Mouse (Mus musculus) embryonic facial prominence, embryonic 11.5 days (tissue): ENCODE measurements around the gene Ppp6r3. TPM values are rescaled to one million over a fixed set of nuclear protein-coding genes. Genes with fewer than 3 reads are reported as not detected.

Experiments used
- ATAC-seq: fragments of 200-750 bp; cut with Nextera tagmentation; replicated peaks from 2 replicates; pipeline ENCODE4 v1.8.0; 2017; ENCODE audit warnings: low read depth; ENCODE audit not compliant: insufficient number of reproducible peaks, low FRiP score, low TSS enrichment
- DNase-seq: peaks from one replicate; pipeline ENCODE4 v3.0.0-alpha.2; 2015; ENCODE audit warnings: low spot score
- H3K27ac ChIP-seq: fragments of 300-500 bp; sonication (generic); replicated peaks from 2 replicates; pipeline ENCODE4 v1.5.1; 2014; ENCODE audit warnings: mild to moderate bottlenecking, low read depth, low read length, control low read depth
- H3K27me3 ChIP-seq: fragments of 300-500 bp; sonication (generic); 2 replicates; pipeline ENCODE4 v1.6.1; 2014; ENCODE audit warnings: mild to moderate bottlenecking, low read length, moderate library complexity, mixed read lengths; ENCODE audit not compliant: control insufficient read depth, insufficient read depth
- H3K36me3 ChIP-seq: fragments of 300-500 bp; sonication (generic); replicated peaks from 2 replicates; pipeline ENCODE4 v1.6.1; 2014; ENCODE audit warnings: low read depth, mild to moderate bottlenecking, low read length, moderate library complexity, mixed read lengths; ENCODE audit not compliant: control insufficient read depth, insufficient read depth
- H3K4me1 ChIP-seq: fragments of 300-500 bp; sonication (generic); 2 replicates; pipeline ENCODE4 v1.6.1; 2014; ENCODE audit warnings: low read length, mixed read lengths; ENCODE audit not compliant: control insufficient read depth, insufficient read depth
- H3K4me2 ChIP-seq: fragments of 300-500 bp; sonication (generic); 2 replicates; pipeline ENCODE4 v1.6.1; 2014; ENCODE audit warnings: low read depth, mild to moderate bottlenecking, control low read depth, low read length, moderate library complexity
- H3K4me3 ChIP-seq: fragments of 300-500 bp; sonication (generic); 2 replicates; pipeline ENCODE4 v1.5.1; 2014; ENCODE audit warnings: low read depth, low read length, control low read depth
- H3K9ac ChIP-seq: fragments of 300-500 bp; sonication (generic); replicated peaks from 2 replicates; pipeline ENCODE4 v1.6.1; 2014; ENCODE audit warnings: mild to moderate bottlenecking, control low read depth, low read length
- H3K9me3 ChIP-seq: fragments of 300-500 bp; sonication (generic); replicated peaks from 2 replicates; pipeline ENCODE4 v1.6.1; 2016; ENCODE audit warnings: mild to moderate bottlenecking, low read length, inconsistent platforms, mixed read lengths; ENCODE audit not compliant: control insufficient read depth
- WGBS: fragments of 180-500 bp; shearing (Covaris S2); extraction: QIAGEN DNeasy Blood & Tissue Kit; methylation state at CpG from one replicate; pipeline ENCODE4 v1.1.7; 2014; 5-methylcytosine and 5-hydroxymethylcytosine counted together
- polyA plus RNA-seq: library from polyadenylated mRNA; unstranded; fragments of >200 nt; fragmentation: Nextera tagmentation; extraction: Ambion mirVana; gene quantifications from 2 replicates; pipeline ENCODE4 v1.2.1, GENCODE M21; 2014

Ppp6r3 gene
- polyA plus RNA-seq, 1 experiment from 2014 or later = 83.2 TPM

DNA sequence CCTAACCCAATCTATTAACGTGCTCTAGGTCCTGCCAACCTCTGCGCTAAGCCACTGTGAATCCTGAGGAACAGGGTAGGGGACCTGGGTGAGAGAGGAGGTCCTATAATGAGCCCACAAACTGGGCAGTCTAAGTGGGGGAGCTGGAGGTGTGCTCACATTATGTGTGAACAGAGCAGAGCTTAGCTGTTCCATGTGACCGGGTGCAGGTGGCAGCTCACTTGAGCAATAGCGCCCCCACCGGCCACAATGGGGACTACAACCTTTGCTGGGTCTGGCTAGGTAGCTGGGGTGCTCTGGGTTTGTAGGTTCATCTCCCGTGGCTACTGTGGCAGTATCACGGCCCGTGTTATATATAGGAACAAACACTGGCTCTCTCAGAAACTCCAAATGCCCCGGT lies 138.7 kb downstream of the Ppp6r3 start:
- 59% methylated on average over 9 of the region's 9 CpGs for WGBS

DNA sequence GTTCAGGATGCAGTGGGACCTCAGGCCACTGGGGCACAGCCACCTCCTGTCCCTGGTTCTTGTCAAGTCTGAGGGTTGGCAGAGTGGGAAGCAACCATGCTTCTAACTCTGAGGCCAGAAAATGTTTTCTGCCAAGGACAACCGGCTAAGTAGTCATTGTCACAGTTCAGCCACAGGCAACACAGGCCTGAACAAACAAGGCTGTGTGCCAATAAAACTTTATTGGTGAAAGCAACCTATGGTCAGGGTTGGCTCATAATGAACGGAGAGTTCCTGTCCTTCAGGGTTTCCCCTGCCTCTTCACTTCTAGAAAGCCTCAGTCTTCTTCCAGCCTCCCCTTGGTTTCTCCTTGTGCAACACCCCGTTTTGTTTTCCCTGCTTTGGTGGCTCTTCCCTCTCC lies 139.7 kb downstream of the Ppp6r3 start:
- Histone ChIP-seq H3K36me3 (no peaks in the 10 kb centered on the region), H3K4me1 (no peaks in the 10 kb centered on the region; the same call in 1 of the 2 replicates), H3K9me3 (no peaks in the 10 kb centered on the region), H3K9ac (no peak overlapping the region), H3K27me3 (no peaks in the 10 kb centered on the region), H3K4me2 (no peak overlapping the region), H3K27ac (no peak overlapping the region), H3K4me3 (no peak overlapping the region)
- 80% methylated on average over 3 of the region's 3 CpGs for WGBS
- DNase-seq = no peak
- no peak for ATAC-seq

More for the DNA sequence above, 138.7 kb downstream of the Ppp6r3 start:
- Histone ChIP-seq H3K9me3 (no peaks in the 10 kb centered on the region), H3K36me3 (no peaks in the 10 kb centered on the region), H3K4me1 (no peaks in the 10 kb centered on the region; the same call in 1 of the 2 replicates), H3K4me2 (no peak overlapping the region), H3K4me3 (no peak overlapping the region), H3K27ac (no peak overlapping the region), H3K27me3 (no peaks in the 10 kb centered on the region), H3K9ac (no peak overlapping the region)
- DNase-seq (no peak), ATAC-seq (no peak)

DNA sequence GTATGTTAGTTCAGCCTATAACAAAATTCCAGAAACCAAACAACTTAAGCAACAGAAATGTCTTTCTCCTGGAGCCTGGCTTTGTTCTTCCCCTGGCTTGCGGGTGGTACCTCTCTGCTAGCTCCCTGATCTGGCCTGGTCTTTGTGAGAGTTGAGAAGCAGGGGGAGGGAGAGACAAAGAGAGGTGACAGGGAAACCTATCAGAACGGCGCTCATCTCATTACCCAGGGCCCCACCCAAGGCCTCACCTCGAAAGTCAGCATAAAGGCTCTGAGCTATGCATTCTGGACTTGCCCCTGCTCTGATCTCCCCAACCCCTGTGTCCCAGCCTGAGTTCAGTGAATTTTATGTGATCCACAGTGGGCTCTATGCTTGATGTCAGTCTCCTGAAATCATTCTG lies 140.9 kb downstream of the Ppp6r3 start:
- H3K4me1 ChIP-seq = no peaks in the 10 kb centered on the region; the same call in 1 of the 2 replicates
- H3K4me3 ChIP-seq = no peak overlapping the region
- DNase-seq (no peak), ATAC-seq (no peak)
- no peak overlapping the region for H3K4me2 ChIP-seq
- no peak overlapping the region for H3K9ac ChIP-seq
- H3K9me3 ChIP-seq = no peaks in the 10 kb centered on the region
- no peaks in the 10 kb centered on the region for H3K36me3 ChIP-seq
- H3K27ac ChIP-seq = no peak overlapping the region
- H3K27me3 ChIP-seq = no peaks in the 10 kb centered on the region
- 36% methylated on average over 4 of the region's 4 CpGs for WGBS

DNA sequence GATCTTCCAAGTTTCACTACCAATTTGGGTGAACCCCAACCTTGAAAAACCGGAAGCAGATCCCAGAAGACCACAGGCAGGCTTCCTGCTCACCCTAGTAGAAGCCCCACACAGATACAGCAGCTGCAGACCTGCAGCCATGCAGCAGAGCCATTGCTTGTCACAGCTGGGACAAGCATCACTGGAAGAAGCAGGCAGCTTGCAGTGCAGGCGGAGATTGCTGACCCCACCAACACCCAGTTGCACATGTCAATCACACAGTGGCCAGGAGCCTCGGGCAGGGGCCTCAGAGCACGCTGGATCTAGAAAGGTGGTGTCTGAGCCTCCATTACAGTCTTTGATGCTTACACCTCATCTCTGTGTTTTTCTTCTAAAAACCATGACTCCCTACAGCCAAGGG lies 141.4 kb downstream of the Ppp6r3 start:
- Histone ChIP-seq H3K9ac (no peak overlapping the region; the same call in 1 of the 2 replicates), H3K4me3 (no peak overlapping the region), H3K36me3 (no peaks in the 10 kb centered on the region), H3K4me1 (no peaks in the 10 kb centered on the region; the same call in 1 of the 2 replicates), H3K27ac (no peak overlapping the region), H3K4me2 (no peak overlapping the region), H3K27me3 (no peaks in the 10 kb centered on the region), H3K9me3 (no peaks in the 10 kb centered on the region)
- WGBS = 39% methylated on average over 4 of the region's 4 CpGs
- DNase-seq (no peak), ATAC-seq (no peak)

DNA sequence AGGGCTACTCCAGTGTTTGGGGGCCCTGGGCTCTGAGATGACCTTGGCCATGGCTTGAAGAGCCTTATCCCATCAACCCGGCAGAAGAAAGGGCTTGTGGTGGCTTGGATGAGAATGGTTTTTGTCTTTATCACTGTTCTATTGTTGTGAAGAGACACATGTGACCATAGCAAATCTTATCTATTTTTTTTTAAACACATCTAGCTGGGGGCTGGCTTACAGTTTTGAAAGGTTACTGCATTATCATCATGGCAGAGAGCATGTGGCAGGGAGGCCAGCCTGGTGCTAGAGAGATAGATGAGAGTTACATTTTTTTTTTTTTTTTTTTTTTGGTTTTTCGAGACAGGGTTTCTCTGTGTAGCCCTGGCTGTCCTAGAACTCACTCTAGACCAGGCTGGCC lies 143.6 kb downstream of the Ppp6r3 start:
- DNase-seq (no peak), ATAC-seq (no peak)
- H3K4me2 ChIP-seq = no peak overlapping the region
- 93% methylated on average over 1 of the region's 2 CpGs for WGBS
- no peaks in the 10 kb centered on the region for H3K36me3 ChIP-seq
- H3K9me3 ChIP-seq = no peaks in the 10 kb centered on the region
- H3K4me3 ChIP-seq = no peak overlapping the region
- no peak overlapping the region for H3K27ac ChIP-seq
- no peak overlapping the region for H3K9ac ChIP-seq
- H3K27me3 ChIP-seq = no peaks in the 10 kb centered on the region
- H3K4me1 ChIP-seq = no peaks in the 10 kb centered on the region; the same call in 1 of the 2 replicates

DNA sequence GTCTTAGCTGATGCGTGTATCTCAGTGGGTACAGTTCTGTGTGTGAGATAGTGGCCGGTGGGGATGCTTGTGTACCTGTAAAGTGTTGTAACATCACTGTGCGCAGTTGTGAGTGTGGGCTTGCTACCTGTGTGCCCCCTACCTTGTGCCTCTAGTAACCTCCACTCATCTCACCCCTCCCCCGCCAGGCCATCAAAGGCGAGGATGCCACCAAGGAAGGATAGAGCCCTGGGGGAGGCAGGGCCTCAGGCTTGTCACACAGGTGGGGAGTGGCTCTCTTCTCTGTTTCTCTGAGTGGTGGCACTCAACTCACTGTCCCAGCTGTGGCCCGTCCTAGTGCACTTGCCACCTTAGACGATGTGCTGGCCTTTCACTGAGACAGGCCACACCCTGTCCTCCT lies 144.5 kb downstream of the Ppp6r3 start:
- Histone ChIP-seq H3K4me1 (no peaks in the 10 kb centered on the region; the same call in 1 of the 2 replicates), H3K4me2 (no peak overlapping the region), H3K9ac (no peak overlapping the region), H3K27ac (no peak overlapping the region), H3K9me3 (no peaks in the 10 kb centered on the region), H3K27me3 (no peaks in the 10 kb centered on the region), H3K36me3 (no peaks in the 10 kb centered on the region), H3K4me3 (no peak overlapping the region)
- 76% methylated on average over 7 of the region's 7 CpGs for WGBS
- DNase-seq (no peak), ATAC-seq (no peak)

DNA sequence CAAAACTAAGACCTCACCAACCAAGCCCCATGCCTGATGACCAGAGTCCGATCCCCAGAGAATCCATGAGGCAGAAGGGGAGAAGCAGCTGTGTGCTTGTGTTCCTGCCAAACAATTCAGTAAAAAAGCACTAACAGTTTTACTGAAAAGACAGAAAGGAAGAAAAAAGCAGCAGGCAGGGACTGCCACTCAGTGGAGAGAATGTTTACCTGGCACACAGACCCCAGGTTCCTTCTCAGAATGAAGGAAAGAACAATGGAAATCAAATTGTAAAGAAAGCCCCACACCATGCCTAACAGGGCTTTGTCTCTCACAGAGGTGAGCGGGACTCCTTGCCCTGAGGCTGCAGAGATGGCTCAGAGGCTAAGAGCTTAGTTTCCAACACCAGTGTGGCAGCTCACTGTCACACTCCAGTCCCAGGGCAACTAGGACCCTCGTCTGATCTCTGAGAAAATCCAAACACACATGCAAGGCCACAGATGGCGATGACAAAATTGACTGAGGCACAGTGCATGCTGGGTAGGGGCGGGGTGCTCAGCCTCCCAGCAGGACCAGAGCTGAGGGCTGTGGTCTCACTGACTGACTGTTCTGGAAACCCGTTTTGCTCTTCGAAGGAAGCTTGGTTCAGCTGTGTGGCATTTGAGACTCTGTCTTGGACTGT lies 146.3 kb downstream of the Ppp6r3 start:
- 47% methylated on average over 7 of the region's 7 CpGs for WGBS
- H3K9me3 ChIP-seq = no peaks in the 10 kb centered on the region
- no peak overlapping the region for H3K4me2 ChIP-seq
- DNase-seq (no peak), ATAC-seq (no peak)
- H3K27me3 ChIP-seq = no peaks in the 10 kb centered on the region
- no peak overlapping the region for H3K9ac ChIP-seq
- H3K4me3 ChIP-seq = no peak overlapping the region
- H3K4me1 ChIP-seq = no peaks in the 10 kb centered on the region; the same call in 1 of the 2 replicates
- H3K36me3 ChIP-seq = no peaks in the 10 kb centered on the region
- no peak overlapping the region for H3K27ac ChIP-seq

DNA sequence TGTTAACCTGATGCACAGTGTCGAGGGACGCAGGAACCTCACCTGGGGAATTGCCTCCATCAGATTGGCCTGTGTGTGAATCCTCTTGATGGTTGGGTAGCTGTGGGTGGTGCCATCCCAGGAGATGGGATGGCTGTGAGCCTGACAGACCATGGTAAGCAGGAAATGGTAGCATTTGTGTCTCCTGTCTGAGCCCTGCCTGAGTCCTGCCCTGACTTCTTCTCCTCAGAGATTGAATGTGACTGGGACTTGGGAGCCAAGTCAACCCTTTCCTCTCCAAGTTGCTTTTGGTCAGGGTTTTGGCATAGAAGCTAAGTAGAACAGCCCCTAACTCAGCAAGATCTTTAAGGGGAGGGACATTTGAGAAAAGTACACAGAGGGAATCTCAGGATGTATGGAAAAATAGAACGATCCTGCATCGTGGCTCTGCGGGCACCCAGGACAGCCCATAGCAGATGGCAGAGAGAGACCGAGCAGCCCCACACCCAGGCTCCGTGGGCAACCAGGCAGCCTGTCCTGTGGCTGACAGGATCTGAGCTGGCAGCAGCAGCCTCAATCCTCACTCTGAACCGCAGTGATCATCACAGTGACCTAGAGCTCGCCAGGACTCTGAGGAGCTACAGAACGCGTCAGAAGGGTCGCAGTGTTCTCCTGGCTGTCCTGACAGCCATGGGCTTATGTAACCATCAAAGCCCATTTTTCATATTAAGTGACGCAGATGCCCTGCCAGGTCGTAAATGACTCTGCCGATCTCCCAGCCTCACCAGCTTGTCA lies 147.3 kb downstream of the Ppp6r3 start:
- DNase-seq = no peak
- H3K9ac ChIP-seq = no peak overlapping the region
- 84% methylated on average over 15 of the region's 15 CpGs for WGBS

More for the DNA sequence above, 147.3 kb downstream of the Ppp6r3 start:
- no peak for ATAC-seq
- Histone ChIP-seq H3K4me3 (no peak overlapping the region), H3K9me3 (no peaks in the 10 kb centered on the region), H3K27me3 (no peaks in the 10 kb centered on the region), H3K4me2 (no peak overlapping the region), H3K36me3 (no peaks in the 10 kb centered on the region), H3K27ac (no peak overlapping the region), H3K4me1 (no peaks in the 10 kb centered on the region)
